Comparison of ENCODE assay signal across 13 mouse cellular contexts in genomic region chr12:54264893-54265835, GRCm38 (mm10).
A peak's percentile ranks its signal among the peaks of the same experiment; 100 is the strongest.
DNase-seq lines count a peak whose midpoint lies in the region; ATAC-seq and TF ChIP-seq lines count a peak whose summit lies in the region.
"Had no signal": no experiment of that assay in that cellular context is flagged by ENCODE, and none has a peak within 500 bp of the region (broad histone marks: within the 10 kb centered on the region; RNA-seq: fewer than 3 reads in every experiment).

No protein-coding gene starts in this region.

- TF ChIP-seq POLR2A in brain, embryonic 14.5 days (IDR thresholded peaks at IDR 0.05; ENCODE audit: borderline replicate concordance, extremely low read depth, insufficient read depth, insufficient read length, poor library complexity, severe bottlenecking) = no peak

- WGBS in heart, embryonic 15.5 days = 42% methylated on average over 14 of the region's 14 CpGs
- WGBS in lung, embryonic 16.5 days = 43% methylated on average over 14 of the region's 14 CpGs
- WGBS in lung, postnatal 0 days = 51% methylated on average over 14 of the region's 14 CpGs

- TF ChIP-seq EP300 in lung, postnatal 0 days (IDR thresholded peaks at IDR 0.05) = no peak

- peak overlapping the region; percentile 36; the same call in 1 of the 2 replicates for H3K27ac ChIP-seq in heart, embryonic 15.5 days
- H3K27ac ChIP-seq in lung, embryonic 16.5 days (ENCODE audit: low read length) = peak overlapping the region; percentile 58
- H3K27ac ChIP-seq in lung, postnatal 0 days (ENCODE audit: low read length) = no peak overlapping the region
- H3K27ac ChIP-seq: liver, embryonic 14.5 days had no signal

- ATAC-seq in heart, embryonic 15.5 days (replicated peaks; ENCODE audit: insufficient number of reproducible peaks, insufficient read depth, low FRiP score, low read depth) = peak; percentile 53; the same call in 1 of the 2 replicates
- ATAC-seq in lung, embryonic 16.5 days (ENCODE audit: low read depth) = peak; percentile 64
- ATAC-seq in lung, postnatal 0 days = no peak
- ATAC-seq in monocyte, adult 5-6 weeks (replicated peaks; ENCODE audit: insufficient number of reproducible peaks, low FRiP score, low TSS enrichment, poor library complexity, severe bottlenecking) = no peak

- H3K27me3 ChIP-seq in heart, embryonic 15.5 days = no peaks in the 10 kb centered on the region
- H3K27me3 ChIP-seq in lung, embryonic 16.5 days (ENCODE audit: control insufficient read depth, insufficient read depth, low read depth, low read length) = no peaks in the 10 kb centered on the region
- H3K27me3 ChIP-seq in lung, postnatal 0 days (replicated peaks; ENCODE audit: insufficient read depth, low read length) = no peaks in the 10 kb centered on the region
- H3K27me3 ChIP-seq: stomach, embryonic 15.5 days had no signal

- no peak overlapping the region for H3K4me2 ChIP-seq in heart, embryonic 15.5 days
- H3K4me2 ChIP-seq in lung, embryonic 16.5 days (ENCODE audit: low read depth, low read length) = no peak overlapping the region
- no peak overlapping the region for H3K4me2 ChIP-seq in lung, postnatal 0 days (replicated peaks; ENCODE audit: low read depth, low read length)
- H3K4me2 ChIP-seq: stomach, embryonic 15.5 days had no signal

- no peak for TF ChIP-seq CTCF in lung, postnatal 0 days (IDR thresholded peaks at IDR 0.05)
- no peak for TF ChIP-seq CTCF in brain, embryonic 14.5 days (IDR thresholded peaks at IDR 0.05; ENCODE audit: borderline replicate concordance, extremely low read depth, insufficient read depth, insufficient read length)

- H3K4me1 ChIP-seq in heart, embryonic 15.5 days (replicated peaks) = peaks cover 38% of the 10 kb centered on the region
- H3K4me1 ChIP-seq in lung, embryonic 16.5 days (replicated peaks; ENCODE audit: control insufficient read depth, insufficient read depth, low read length) = peaks cover 27% of the 10 kb centered on the region
- peaks cover 15% of the 10 kb centered on the region for H3K4me1 ChIP-seq in lung, postnatal 0 days (ENCODE audit: insufficient read depth, low read depth, low read length)

- H3K4me3 ChIP-seq in heart, embryonic 15.5 days = no peak overlapping the region
- H3K4me3 ChIP-seq in lung, embryonic 16.5 days (ENCODE audit: low read length) = no peak overlapping the region
- H3K4me3 ChIP-seq in lung, postnatal 0 days (ENCODE audit: low read depth, low read length) = no peak overlapping the region
- H3K4me3 ChIP-seq: erythroblast, embryonic 14.5 days; stomach, embryonic 15.5 days had no signal

- no peaks in the 10 kb centered on the region for H3K9me3 ChIP-seq in heart, embryonic 15.5 days (replicated peaks)
- H3K9me3 ChIP-seq in lung, embryonic 16.5 days (ENCODE audit: control insufficient read depth, low read length) = no peaks in the 10 kb centered on the region; the same call in 1 of the 2 replicates
- H3K9me3 ChIP-seq in lung, postnatal 0 days (ENCODE audit: low read length) = no peaks in the 10 kb centered on the region
- H3K9me3 ChIP-seq: stomach, embryonic 15.5 days had no signal

- no peaks in the 10 kb centered on the region for H3K36me3 ChIP-seq in heart, embryonic 15.5 days
- H3K36me3 ChIP-seq in lung, embryonic 16.5 days (ENCODE audit: control insufficient read depth, insufficient read depth, low read length) = no peaks in the 10 kb centered on the region
- H3K36me3 ChIP-seq in lung, postnatal 0 days (ENCODE audit: insufficient read depth, low read length) = no peaks in the 10 kb centered on the region
- H3K36me3 ChIP-seq: stomach, embryonic 15.5 days had no signal

- no peak for DNase-seq in heart, adult 8-10 months (ENCODE audit: low spot score)
- no peak for DNase-seq in lung, postnatal 0 days (ENCODE audit: low spot score)
- peak; percentile 75 for DNase-seq in brain, embryonic 14.5 days (ENCODE audit: low read depth)
- DNase-seq in layer of hippocampus, adult 9-11 months = peak; percentile 56
- DNase-seq in cerebellum, postnatal 4 days (ENCODE audit: low spot score in 2 of 2) = no peak
- DNase-seq: adrenal gland, adult 8-10 months; gastrocnemius, postnatal 10 days had no signal

- no peak overlapping the region for H3K9ac ChIP-seq in heart, embryonic 15.5 days
- no peak overlapping the region for H3K9ac ChIP-seq in lung, embryonic 16.5 days (ENCODE audit: low read length)
- no peak overlapping the region for H3K9ac ChIP-seq in lung, postnatal 0 days (replicated peaks; ENCODE audit: low read depth)
- H3K9ac ChIP-seq: liver, embryonic 14.5 days; stomach, embryonic 15.5 days had no signal

Comparison
In these comparisons a context has a peak if more than half of its experiments do, and no peak if none do; other contexts are left out.
1. ATAC-seq: peak in heart, embryonic 15.5 days (single experiment) and lung, embryonic 16.5 days (single experiment); none in lung, postnatal 0 days (single experiment) and monocyte, adult 5-6 weeks (single experiment).
2. DNase-seq: peak in brain, embryonic 14.5 days (single experiment) and layer of hippocampus, adult 9-11 months (single experiment); none in heart, adult 8-10 months (single experiment), lung, postnatal 0 days (single experiment) and cerebellum, postnatal 4 days (0 of 2).